Mouse (Mus musculus) kidney, embryonic 14.5 days (tissue): ENCODE results near the gene Cpne5. TPM values are rescaled to one million over a fixed set of nuclear protein-coding genes. Genes with fewer than 3 reads are reported as not detected.

Experiments used
- ATAC-seq: fragments of 200-750 bp; cut with Nextera tagmentation; 2 replicates; pipeline ENCODE4 v1.8.0; 2017; ENCODE audit warnings: moderate number of reproducible peaks, mild to moderate bottlenecking, moderate TSS enrichment, moderate library complexity; ENCODE audit not compliant: low FRiP score, low TSS enrichment
- H3K27ac ChIP-seq: fragments of 300-500 bp; sonication (generic); 2 replicates; pipeline ENCODE4 v1.5.1; 2014; ENCODE audit warnings: low read depth, mild to moderate bottlenecking, low read length, moderate library complexity, mixed read lengths
- H3K27me3 ChIP-seq: fragments of 300-500 bp; sonication (generic); 2 replicates; pipeline ENCODE4 v1.6.1; 2014; ENCODE audit warnings: mild to moderate bottlenecking, low read length; ENCODE audit not compliant: control insufficient read depth, insufficient read depth
- H3K36me3 ChIP-seq: fragments of 300-500 bp; sonication (generic); 2 replicates; pipeline ENCODE4 v1.6.1; 2014; ENCODE audit warnings: low read length, mixed read lengths; ENCODE audit not compliant: control insufficient read depth, insufficient read depth
- H3K4me1 ChIP-seq: fragments of 300-500 bp; sonication (generic); 2 replicates; pipeline ENCODE4 v1.6.1; 2014; ENCODE audit warnings: low read length, mixed read lengths; ENCODE audit not compliant: control insufficient read depth, insufficient read depth
- H3K4me2 ChIP-seq: fragments of 300-500 bp; sonication (generic); replicated peaks from 2 replicates; pipeline ENCODE4 v1.6.1; 2014; ENCODE audit warnings: low read depth, mild to moderate bottlenecking, low read length
- H3K4me3 ChIP-seq: fragments of 300-500 bp; sonication (generic); 2 replicates; pipeline ENCODE4 v1.5.1; 2014; ENCODE audit warnings: mild to moderate bottlenecking, low read length
- H3K9ac ChIP-seq: fragments of 300-500 bp; sonication (generic); 2 replicates; pipeline ENCODE4 v1.6.1; 2014; ENCODE audit warnings: low read depth, mild to moderate bottlenecking, low read length, moderate library complexity
- H3K9me3 ChIP-seq: fragments of 300-500 bp; sonication (generic); 2 replicates; pipeline ENCODE4 v1.6.1; 2016; ENCODE audit warnings: low read length; ENCODE audit not compliant: control insufficient read depth
- WGBS: fragments of 180-500 bp; shearing (Covaris S2); extraction: QIAGEN DNeasy Blood & Tissue Kit; methylation state at CpG from one replicate; pipeline ENCODE4 v1.1.7; 2014; 5-methylcytosine and 5-hydroxymethylcytosine counted together
- polyA plus RNA-seq: library from polyadenylated mRNA; unstranded; fragments of >200 nt; fragmentation: Nextera tagmentation; extraction: Ambion mirVana; gene quantifications from 2 replicates; pipeline ENCODE4 v1.2.1, GENCODE M21; 2014

Gene Cpne5
- polyA plus RNA-seq, 1 experiment from 2014 or later, result 12.3 TPM

DNA sequence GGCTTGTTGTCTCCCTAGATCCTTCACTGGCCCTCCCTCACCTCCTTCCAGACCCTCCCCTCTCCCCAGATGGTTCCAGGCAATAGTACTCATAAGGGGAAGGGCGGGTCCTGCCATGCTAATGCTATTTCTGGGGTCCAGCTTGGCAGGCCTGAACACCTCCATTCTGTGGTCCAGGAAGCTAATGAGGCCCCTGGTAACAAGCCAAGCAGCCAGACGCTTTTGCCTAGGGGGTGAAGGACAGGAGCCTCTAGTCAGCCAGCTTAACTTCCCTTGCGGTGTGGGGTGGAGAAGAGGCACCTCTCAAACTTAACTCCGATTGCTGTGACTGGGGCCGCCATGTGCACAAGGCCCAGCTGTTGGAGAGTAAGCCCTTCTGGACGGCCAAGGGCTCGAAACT lies 88.2 kb downstream of the Cpne5 start:
- no peak for ATAC-seq
- WGBS, result 70% methylated on average over 7 of the region's 7 CpGs
- H3K27ac ChIP-seq, result no peak overlapping the region

DNA sequence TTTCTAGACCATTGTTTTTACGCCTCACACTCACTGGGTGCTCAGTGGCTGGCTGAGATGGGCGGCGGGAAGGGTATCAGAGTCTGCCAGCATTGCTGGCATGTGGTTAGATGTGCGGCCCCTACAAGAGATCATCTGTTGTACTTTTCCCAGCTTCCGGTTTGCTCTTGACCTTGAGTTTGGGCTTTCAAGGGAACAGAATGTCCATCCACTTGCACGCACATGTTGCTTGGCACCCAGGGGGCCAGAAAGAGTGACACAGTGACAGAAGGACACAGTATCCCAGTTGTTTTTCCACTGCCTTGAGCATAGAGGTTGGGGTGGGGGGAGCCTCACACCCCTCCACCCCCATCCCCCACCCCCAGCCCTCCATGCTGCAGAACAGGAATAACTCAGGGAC lies 90.2 kb downstream of the Cpne5 start:
- no peak overlapping the region for H3K4me2 ChIP-seq
- 89% methylated on average over 6 of the region's 6 CpGs for WGBS
- ATAC-seq, result no peak

More for the DNA sequence above, 88.2 kb downstream of the Cpne5 start:
- H3K4me1 ChIP-seq, result no peaks in the 10 kb centered on the region
- H3K9me3 ChIP-seq, result peaks cover 6% of the 10 kb centered on the region; the same call in 1 of the 2 replicates
- no peak overlapping the region for H3K4me2 ChIP-seq
- no peaks in the 10 kb centered on the region for H3K27me3 ChIP-seq
- no peak overlapping the region for H3K9ac ChIP-seq
- no peaks in the 10 kb centered on the region for H3K36me3 ChIP-seq
- H3K4me3 ChIP-seq, result no peak overlapping the region

DNA sequence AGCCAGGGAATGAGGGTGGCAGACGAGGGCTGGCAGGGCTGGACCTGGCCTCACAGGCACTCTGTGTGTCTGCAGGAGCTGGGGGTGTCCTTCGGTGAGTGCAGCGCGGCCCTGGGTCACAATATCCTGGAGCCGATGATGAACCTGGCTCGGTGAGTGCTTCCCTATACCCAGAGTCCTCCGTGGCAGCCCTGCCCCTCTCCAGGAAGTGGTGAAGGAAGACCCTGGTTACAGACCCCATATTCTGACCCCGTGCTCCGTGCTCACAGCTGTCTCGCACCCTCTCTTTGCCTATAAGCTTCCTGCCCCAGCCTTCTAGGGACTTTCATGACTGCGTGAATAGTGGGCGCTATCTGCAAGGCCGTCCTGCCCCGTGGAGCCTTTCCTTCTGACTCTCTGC lies 90.7 kb downstream of the Cpne5 start:
- Histone ChIP-seq H3K27me3 (no peaks in the 10 kb centered on the region), H3K36me3 (no peaks in the 10 kb centered on the region), H3K9me3 (peaks cover 6% of the 10 kb centered on the region; the same call in 1 of the 2 replicates), H3K27ac (no peak overlapping the region), H3K4me3 (no peak overlapping the region), H3K9ac (no peak overlapping the region), H3K4me2 (no peak overlapping the region), H3K4me1 (no peaks in the 10 kb centered on the region)
- WGBS, result 78% methylated on average over 14 of the region's 14 CpGs
- no peak for ATAC-seq

More for the DNA sequence above, 90.2 kb downstream of the Cpne5 start:
- Histone ChIP-seq H3K9me3 (peaks cover 6% of the 10 kb centered on the region; the same call in 1 of the 2 replicates), H3K4me1 (no peaks in the 10 kb centered on the region), H3K9ac (no peak overlapping the region), H3K4me3 (no peak overlapping the region), H3K27ac (no peak overlapping the region), H3K36me3 (no peaks in the 10 kb centered on the region), H3K27me3 (no peaks in the 10 kb centered on the region)

DNA sequence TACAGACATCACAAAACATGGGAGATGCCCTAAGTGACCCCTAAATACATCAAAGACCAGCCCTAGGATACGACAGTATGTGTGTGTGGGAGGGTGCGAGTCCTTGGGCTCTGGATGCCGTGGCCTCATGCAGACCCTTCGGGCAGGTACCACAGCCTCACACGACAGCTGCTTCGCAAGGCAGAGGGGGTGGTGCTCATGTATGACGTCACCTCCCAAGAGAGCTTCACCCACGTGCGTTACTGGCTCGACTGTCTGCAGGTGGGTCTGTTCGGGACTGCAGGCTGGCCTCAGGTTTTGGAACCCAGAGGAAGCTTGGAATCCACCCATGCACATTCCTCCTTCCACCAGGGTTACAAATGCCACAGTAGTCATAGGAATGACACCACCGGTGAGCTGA lies 92.9 kb downstream of the Cpne5 start:
- Histone ChIP-seq H3K27me3 (no peaks in the 10 kb centered on the region), H3K36me3 (no peaks in the 10 kb centered on the region), H3K9ac (no peak overlapping the region), H3K4me2 (no peak overlapping the region), H3K27ac (no peak overlapping the region), H3K9me3 (peaks cover 6% of the 10 kb centered on the region; the same call in 1 of the 2 replicates), H3K4me1 (no peaks in the 10 kb centered on the region), H3K4me3 (no peak overlapping the region)
- ATAC-seq, result no peak
- WGBS, result 92% methylated on average over 12 of the region's 12 CpGs

DNA sequence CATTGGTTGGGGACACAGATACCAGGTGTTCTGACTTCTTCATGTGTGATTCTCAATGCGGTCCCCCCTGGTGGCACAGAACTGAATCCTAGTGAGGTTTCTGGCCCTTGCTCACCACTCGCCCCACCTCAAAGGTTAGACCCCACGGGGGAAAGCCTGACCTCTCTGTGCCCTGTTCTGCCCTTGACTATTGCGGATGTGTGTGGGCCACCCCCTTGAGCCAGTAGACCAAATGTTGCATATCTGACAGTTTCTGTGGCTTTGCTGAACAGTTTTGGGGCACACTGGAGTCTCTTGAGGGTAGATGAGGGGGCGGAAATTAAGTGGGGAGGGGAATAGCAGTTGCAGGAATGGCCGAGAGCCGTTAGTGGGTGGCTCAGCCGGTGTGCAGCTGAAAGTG lies 94.7 kb downstream of the Cpne5 start:
- H3K27ac ChIP-seq, result no peak overlapping the region
- H3K4me1 ChIP-seq, result no peaks in the 10 kb centered on the region
- H3K4me3 ChIP-seq, result no peak overlapping the region
- H3K36me3 ChIP-seq, result no peaks in the 10 kb centered on the region
- H3K9ac ChIP-seq, result no peak overlapping the region
- no peak for ATAC-seq
- H3K27me3 ChIP-seq, result no peaks in the 10 kb centered on the region
- H3K9me3 ChIP-seq, result peaks cover 6% of the 10 kb centered on the region; the same call in 1 of the 2 replicates
- no peak overlapping the region for H3K4me2 ChIP-seq
- 69% methylated on average over 8 of the region's 8 CpGs for WGBS

DNA sequence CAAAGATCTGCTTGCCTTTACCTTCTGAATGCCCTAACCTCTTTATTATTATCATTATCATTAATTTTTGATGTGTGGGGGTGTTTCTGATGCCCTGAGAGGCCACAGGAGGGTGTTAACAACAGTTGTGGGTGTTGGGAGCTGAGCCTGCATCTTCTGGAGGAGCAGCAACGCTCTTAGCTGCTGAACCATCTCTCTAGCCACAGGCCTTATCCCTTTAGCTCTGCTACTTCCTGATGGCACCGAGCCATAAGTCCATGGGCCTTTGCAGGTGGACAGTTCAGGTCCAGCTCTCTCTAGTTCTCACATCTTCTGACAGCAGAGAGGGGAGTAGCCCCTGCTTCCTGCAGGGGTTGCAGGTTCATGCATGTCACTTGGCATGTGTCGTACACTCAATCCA lies 96.4 kb downstream of the Cpne5 start:
- Histone ChIP-seq H3K4me2 (no peak overlapping the region), H3K27me3 (no peaks in the 10 kb centered on the region), H3K9me3 (peaks cover 6% of the 10 kb centered on the region; the same call in 1 of the 2 replicates), H3K4me3 (no peak overlapping the region), H3K27ac (no peak overlapping the region), H3K9ac (no peak overlapping the region), H3K36me3 (no peaks in the 10 kb centered on the region), H3K4me1 (no peaks in the 10 kb centered on the region)
- 87% methylated on average over 3 of the region's 3 CpGs for WGBS
- ATAC-seq, result no peak

DNA sequence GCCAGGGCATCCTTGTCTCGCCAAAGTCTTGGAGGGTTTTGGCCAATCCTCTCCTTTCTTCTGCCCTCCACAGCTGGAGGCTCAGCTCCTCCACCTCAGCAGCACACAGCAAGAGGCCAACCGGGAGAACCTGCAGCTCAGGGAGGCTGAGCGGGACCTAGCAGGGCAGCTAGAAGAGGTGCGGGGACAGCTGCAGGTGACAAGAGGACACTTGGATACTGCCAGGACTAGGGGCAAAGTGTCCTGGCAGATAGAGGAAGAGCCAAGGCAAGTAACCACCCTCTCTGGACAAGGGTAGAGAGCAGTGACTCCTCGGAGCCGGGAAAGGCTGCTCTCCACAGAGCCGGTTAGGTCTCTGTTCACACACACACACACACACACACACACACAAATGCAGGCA lies 100.1 kb downstream of the Cpne5 start:
- WGBS, result 81% methylated on average over 7 of the region's 7 CpGs
- Histone ChIP-seq H3K27ac (no peak overlapping the region), H3K4me2 (no peak overlapping the region), H3K4me3 (no peak overlapping the region), H3K36me3 (no peaks in the 10 kb centered on the region), H3K4me1 (0 out of 2 replicates have a peak, but pooled peaks cover 2% of the 10 kb centered on the region), H3K9ac (no peak overlapping the region), H3K27me3 (no peaks in the 10 kb centered on the region), H3K9me3 (no peaks in the 10 kb centered on the region)
- no peak for ATAC-seq

DNA sequence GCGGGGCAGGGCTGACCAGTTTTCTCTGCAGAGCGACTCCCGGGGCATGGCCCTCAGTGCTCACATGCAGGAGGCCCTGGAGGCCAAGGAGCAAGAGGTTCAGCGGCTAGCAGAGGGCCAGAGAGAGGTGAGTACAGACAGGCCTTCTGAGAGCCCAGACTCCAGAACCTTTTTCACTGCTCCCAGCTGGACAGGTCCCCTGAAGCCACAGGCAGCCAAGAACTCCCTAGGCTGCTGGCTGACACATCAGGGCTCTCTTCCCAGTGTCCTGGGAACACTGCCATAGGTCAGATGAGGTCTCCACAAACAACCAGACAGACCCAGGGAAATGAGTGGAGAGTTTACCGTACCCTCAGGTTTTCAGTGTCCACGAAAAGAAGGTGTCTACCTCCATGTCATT lies 101.7 kb downstream of the Cpne5 start:
- no peaks in the 10 kb centered on the region for H3K27me3 ChIP-seq
- H3K9me3 ChIP-seq, result no peaks in the 10 kb centered on the region
- no peak overlapping the region for H3K4me3 ChIP-seq
- no peak overlapping the region for H3K9ac ChIP-seq
- no peak for ATAC-seq
- WGBS, result 58% methylated on average over 6 of the region's 6 CpGs
- H3K4me2 ChIP-seq, result no peak overlapping the region
- 0 out of 2 replicates have a peak, but pooled peaks cover 2% of the 10 kb centered on the region for H3K4me1 ChIP-seq
- no peaks in the 10 kb centered on the region for H3K36me3 ChIP-seq
- no peak overlapping the region for H3K27ac ChIP-seq

DNA sequence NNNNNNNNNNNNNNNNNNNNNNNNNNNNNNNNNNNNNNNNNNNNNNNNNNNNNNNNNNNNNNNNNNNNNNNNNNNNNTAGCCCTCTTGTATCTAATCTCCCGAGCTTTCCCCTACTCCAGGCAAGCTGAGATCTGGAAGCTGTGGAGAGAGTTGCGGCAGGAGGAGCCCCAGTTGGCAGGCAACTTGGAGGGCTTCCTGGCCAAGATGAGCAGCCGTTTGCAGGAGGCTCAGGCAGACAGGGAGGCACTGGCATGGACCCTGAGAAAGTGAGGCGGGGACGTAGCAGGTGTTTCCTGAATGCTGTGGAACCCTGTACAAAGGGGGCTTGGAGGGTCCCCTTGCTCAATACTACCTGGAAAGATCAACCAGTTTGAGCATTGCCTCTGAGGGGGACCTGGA lies 102.9 kb downstream of the Cpne5 start:
- no peaks in the 10 kb centered on the region for H3K27me3 ChIP-seq

More for the DNA sequence above, 102.9 kb downstream of the Cpne5 start:
- no peak overlapping the region for H3K9ac ChIP-seq
- H3K36me3 ChIP-seq, result no peaks in the 10 kb centered on the region
- H3K4me3 ChIP-seq, result no peak overlapping the region
- no peak overlapping the region for H3K4me2 ChIP-seq
- no peak for ATAC-seq
- H3K9me3 ChIP-seq, result no peaks in the 10 kb centered on the region
- H3K27ac ChIP-seq, result no peak overlapping the region
- H3K4me1 ChIP-seq, result 0 out of 2 replicates have a peak, but pooled peaks cover 2% of the 10 kb centered on the region
- WGBS, result 78% methylated on average over 5 of the region's 5 CpGs
